Mouse (Mus musculus) T-helper 17 cell (primary cell): ENCODE results near the gene Clpx.

Source experiments
- in situ Hi-C, 2 experiments: fragments of 300-600 bp; cut with MboI, MseI; formaldehyde crosslinking; loops; 1 replicate in 1 of 2; 2 replicates in 1 of 2; pipeline ENCODE4 v1.15.1; 2025; ENCODE audit warnings: high pct_unique_total_duplicates in 2 of 2

The Clpx gene

GRCm38 (mm10) chr9:65345854-65346475 is 51.9 kb downstream of the Clpx start, which contains the start of gene Pdcd7:
Gene Pdcd7, plus strand, starts transcription at chr9:65346104.
- in situ Hi-C loops, result no loop called here

GRCm38 (mm10) chr9:65346476-65347111 is 52.5 kb downstream of the Clpx start:
- in situ Hi-C loops, result no loop called here

GRCm38 (mm10) chr9:65347112-65347850 is 53.2 kb downstream of the Clpx start:
- in situ Hi-C loops, result no loop called here

- in situ Hi-C loops, result no loop called here
These were observed 59.2 kb downstream of the Clpx start for GRCm38 (mm10) chr9:65353251-65353650.

- in situ Hi-C loops, result no loop called here
These were observed 62.5 kb downstream of the Clpx start for GRCm38 (mm10) chr9:65356561-65356960.

GRCm38 (mm10) chr9:65356971-65357370 is 62.9 kb downstream of the Clpx start:
- in situ Hi-C loops, result no loop called here

GRCm38 (mm10) chr9:65358956-65359480 is 65.0 kb downstream of the Clpx start:
- in situ Hi-C loops, result no loop called here

- in situ Hi-C loops, result no loop called here
These were observed 66.8 kb downstream of the Clpx start, which contains the start of gene Ubap1l for GRCm38 (mm10) chr9:65360641-65361448. Gene Ubap1l, plus strand, starts transcription at chr9:65361041.

- in situ Hi-C loops, result no loop called here
These were observed 69.6 kb downstream of the Clpx start for GRCm38 (mm10) chr9:65363684-65364083.

GRCm38 (mm10) chr9:65365721-65366120 is 71.7 kb downstream of the Clpx start:
- in situ Hi-C loops, result no loop called here

- in situ Hi-C loops, result no loop called here
These were observed 77.7 kb downstream of the Clpx start for GRCm38 (mm10) chr9:65371756-65372155.

GRCm38 (mm10) chr9:65372449-65372848 is 78.4 kb downstream of the Clpx start:
- in situ Hi-C loops, result no loop called here

- in situ Hi-C loops, result no loop called here
These were observed 80.6 kb downstream of the Clpx start for GRCm38 (mm10) chr9:65374468-65375162.

GRCm38 (mm10) chr9:65375163-65375934 is 81.3 kb downstream of the Clpx start:
- in situ Hi-C loops, result no loop called here
